Comparison of ENCODE assay signal across 9 mouse cellular contexts in the genomic region with DNA sequence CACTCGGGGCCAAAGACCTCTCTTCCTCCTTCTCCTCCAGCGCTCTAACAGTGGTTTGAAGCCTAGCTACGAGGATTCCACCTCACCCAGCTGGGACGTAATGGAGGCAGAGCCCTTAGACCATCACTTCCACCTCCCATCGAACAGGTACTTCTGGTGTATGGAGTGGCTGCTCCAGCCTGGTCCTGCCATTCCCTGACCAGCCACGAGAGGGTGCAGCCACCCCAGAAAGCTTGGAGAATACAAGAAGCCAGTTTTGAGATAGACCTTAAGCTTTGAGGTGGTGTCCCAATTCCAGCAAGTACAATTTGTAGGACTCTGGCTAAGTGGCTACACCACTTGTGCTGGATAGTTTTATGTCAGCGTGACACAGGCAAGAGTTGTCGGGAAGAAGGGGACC. TPM values are rescaled to one million over a fixed set of nuclear protein-coding genes. Genes with fewer than 3 reads are reported as not detected.
A peak's percentile ranks its signal among the peaks of the same experiment; 100 is the strongest.
DNase-seq lines count a peak whose midpoint lies in the region; ATAC-seq and TF ChIP-seq lines count a peak whose summit lies in the region.
"Had no signal": no experiment of that assay in that cellular context is flagged by ENCODE, and none has a peak within 500 bp of the region (broad histone marks: within the 10 kb centered on the region; RNA-seq: fewer than 3 reads in every experiment).

No protein-coding gene starts in this region.

- 33% methylated on average over 8 of the region's 8 CpGs for whole genome bisulfite sequencing in midbrain, embryonic 10.5 days
- 42% methylated on average over 8 of the region's 8 CpGs for WGBS in midbrain, embryonic 16.5 days
- 40% methylated on average over 8 of the region's 8 CpGs for WGBS in kidney, postnatal 0 days

- peaks cover 6% of the 10 kb centered on the region; the same call in 1 of the 2 replicates for H3K4me1 ChIP-seq in midbrain, embryonic 10.5 days
- H3K4me1 ChIP-seq in midbrain, embryonic 16.5 days (ENCODE audit: control insufficient read depth, insufficient read depth, low read length): no peaks in the 10 kb centered on the region
- no peaks in the 10 kb centered on the region for H3K4me1 ChIP-seq in kidney, postnatal 0 days (replicated peaks; ENCODE audit: insufficient read depth, low read length)

- no peak overlapping the region for H3K27ac ChIP-seq in midbrain, embryonic 10.5 days (replicated peaks)
- no peak overlapping the region for H3K27ac ChIP-seq in midbrain, embryonic 16.5 days (ENCODE audit: low read length)
- H3K27ac ChIP-seq in kidney, postnatal 0 days: no peak overlapping the region

- H3K36me3 ChIP-seq in midbrain, embryonic 10.5 days: no peaks in the 10 kb centered on the region
- no peaks in the 10 kb centered on the region for H3K36me3 ChIP-seq in midbrain, embryonic 16.5 days (ENCODE audit: control insufficient read depth, insufficient read depth, low read length)
- H3K36me3 ChIP-seq in kidney, postnatal 0 days (ENCODE audit: insufficient read depth, low read length): no peaks in the 10 kb centered on the region

- peak; percentile 46 for DNase-seq in midbrain, embryonic 10.5 days (ENCODE audit: low spot score)
- peak; percentile 85 for DNase-seq in adrenal gland, postnatal 10 days
- peak; percentile 12 to 54 for DNase-seq in frontal cortex, postnatal 14 days (ENCODE audit: low spot score in 2 of 2)
- peak; percentile 65 for DNase-seq in kidney, postnatal 0 days (ENCODE audit: low spot score)
- DNase-seq in lung, adult 18-20 months: peak; percentile 77 to 80
- peak; percentile 63 to 70 for DNase-seq in right cerebral cortex, adult 2 months (ENCODE audit: low spot score in 2 of 2)
- peak; percentile 34 for DNase-seq in urinary bladder, postnatal 10 days (ENCODE audit: low spot score)

- no peaks in the 10 kb centered on the region for H3K27me3 ChIP-seq in midbrain, embryonic 10.5 days (ENCODE audit: low read depth, poor library complexity, severe bottlenecking)
- H3K27me3 ChIP-seq in midbrain, embryonic 16.5 days (ENCODE audit: control insufficient read depth, insufficient read depth, low read depth, low read length): no peaks in the 10 kb centered on the region
- H3K27me3 ChIP-seq in kidney, postnatal 0 days (ENCODE audit: insufficient read depth, low read length): no peaks in the 10 kb centered on the region

- peak; percentile 86 for TF ChIP-seq CTCF in kidney, postnatal 0 days (IDR thresholded peaks at IDR 0.05; ENCODE audit: low read depth)

- H3K9ac ChIP-seq in midbrain, embryonic 16.5 days (ENCODE audit: low read depth, low read length): no peak overlapping the region
- H3K9ac ChIP-seq in kidney, postnatal 0 days (ENCODE audit: low read depth, low read length): no peak overlapping the region

- no peak for ATAC-seq in midbrain, embryonic 16.5 days
- ATAC-seq in kidney, postnatal 0 days (replicated peaks; ENCODE audit: low FRiP score, low read depth): no peak; the same call in 1 of the 2 replicates

- no peak overlapping the region for H3K4me2 ChIP-seq in midbrain, embryonic 16.5 days (ENCODE audit: low read length)
- no peak overlapping the region for H3K4me2 ChIP-seq in kidney, postnatal 0 days (ENCODE audit: low read length)

- H3K9me3 ChIP-seq in midbrain, embryonic 10.5 days (replicated peaks): 0 out of 2 replicates have a peak, but pooled peaks cover 3% of the 10 kb centered on the region
- H3K9me3 ChIP-seq in midbrain, embryonic 16.5 days (replicated peaks; ENCODE audit: control insufficient read depth, low read length, poor library complexity, severe bottlenecking): no peaks in the 10 kb centered on the region
- no peaks in the 10 kb centered on the region for H3K9me3 ChIP-seq in kidney, postnatal 0 days (replicated peaks; ENCODE audit: low read length)

- no peak overlapping the region for H3K4me3 ChIP-seq in midbrain, embryonic 10.5 days
- no peak overlapping the region for H3K4me3 ChIP-seq in midbrain, embryonic 16.5 days (ENCODE audit: low read depth, low read length)
- H3K4me3 ChIP-seq in kidney, postnatal 0 days (replicated peaks; ENCODE audit: low read depth, low read length): no peak overlapping the region

RNA-seq across cellular contexts. Expression of gene Cyp2s1, which starts 38.4 kb away (rescaled TPM):
- polyA plus RNA-seq in midbrain, embryonic 10.5 days (2016; fragmentation: Nextera tagmentation; extraction: Ambion mirVana): 0.25 and 0.34 TPM in 2 replicates
- 2.8 and 3.2 TPM in 2 replicates for polyA plus RNA-seq in midbrain, embryonic 16.5 days (2015; fragmentation: Nextera tagmentation; extraction: Ambion mirVana)
- total RNA-seq in adrenal gland, postnatal 10 days (2021): 1 to 10 TPM; 3.2 to 3.9 TPM
- 25.4 and 26.7 TPM in 2 replicates for polyA plus RNA-seq in kidney, postnatal 0 days (2015; fragmentation: Nextera tagmentation; extraction: Ambion mirVana)

RNA-seq across cellular contexts. Expression of gene Cyp2b10, which starts 42.3 kb away (rescaled TPM):
- not detected in 2 replicates for polyA plus RNA-seq in midbrain, embryonic 10.5 days (2016; fragmentation: Nextera tagmentation; extraction: Ambion mirVana)
- polyA plus RNA-seq in midbrain, embryonic 16.5 days (2015; fragmentation: Nextera tagmentation; extraction: Ambion mirVana): not detected in 2 replicates
- 10 to 100 TPM in 1 of 2 experiments, 1 to 10 TPM in 1; 1.4 to 12.6 TPM for total RNA-seq in adrenal gland, postnatal 10 days (2021)
- polyA plus RNA-seq in kidney, postnatal 0 days (2015; fragmentation: Nextera tagmentation; extraction: Ambion mirVana): not detected in 2 replicates
- polyA plus RNA-seq: heart, embryonic 14.5 days had no signal

Comparison
In these comparisons a context has a peak if more than half of its experiments do, and no peak if none do; other contexts are left out.
1. DNase-seq: peak in every context shown above with its lines; median percentile 85 in adrenal gland, postnatal 10 days; 78 in lung, adult 18-20 months; 66 in right cerebral cortex, adult 2 months; 65 in kidney, postnatal 0 days; 46 in midbrain, embryonic 10.5 days; 34 in urinary bladder, postnatal 10 days; 33 in frontal cortex, postnatal 14 days.